Mouse (Mus musculus) urinary bladder, postnatal 10 days (tissue): ENCODE measurements around the gene Nlrp3.
"Not testable (repeated sequence)": the region's sequence is repeated elsewhere in the genome, so short reads cannot be mapped to it uniquely, and the experiment has no call there.

Experiments used
- DNase-seq: peaks from one replicate; pipeline ENCODE4 v3.0.0; 2022; ENCODE audit warnings: low spot score

Nlrp3 gene

DNA sequence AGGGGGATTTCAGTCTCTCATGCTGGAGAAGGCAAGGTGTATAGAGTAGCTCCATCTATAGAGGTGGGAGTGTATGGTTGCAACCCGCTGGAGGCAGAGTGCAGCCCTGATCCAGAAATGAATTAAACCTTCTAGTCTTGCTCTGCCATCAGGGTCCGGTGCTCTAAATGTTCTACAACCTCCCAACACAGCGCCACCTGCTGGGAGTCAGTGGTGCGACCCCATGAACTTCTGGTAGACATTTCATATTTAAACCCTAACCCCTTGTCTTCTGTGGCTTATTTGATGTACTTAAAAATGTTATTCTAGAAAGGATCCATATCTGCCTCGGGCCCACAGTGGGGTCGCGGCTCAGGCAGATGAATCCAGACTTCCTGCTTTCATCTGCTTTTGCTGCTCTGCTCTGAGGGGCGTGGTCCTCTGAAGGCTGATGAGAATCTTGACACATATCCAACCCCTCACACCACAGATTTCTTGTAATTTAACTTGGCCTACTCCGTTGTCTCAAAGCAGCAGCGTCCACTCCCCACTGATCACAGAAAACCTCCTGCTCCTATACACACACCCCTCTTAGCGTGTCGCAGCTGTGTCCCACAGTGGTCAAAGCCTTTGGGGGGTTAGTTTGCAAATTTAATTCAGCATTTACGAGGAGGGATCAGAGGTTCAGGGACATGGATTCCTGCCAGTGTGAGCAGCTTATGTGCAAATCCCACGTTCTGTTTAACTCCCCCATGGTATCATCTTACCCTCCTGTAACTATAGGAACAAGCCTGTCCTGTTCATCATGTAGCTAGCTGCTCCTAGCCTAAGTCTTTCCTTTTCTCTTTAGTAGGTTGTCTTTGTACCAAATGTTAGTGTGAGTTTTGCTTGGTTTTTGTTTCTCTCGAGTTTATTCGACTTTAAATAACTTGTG is 3.9 kb upstream of the Nlrp3 start:
- DNase-seq = no peak

DNA sequence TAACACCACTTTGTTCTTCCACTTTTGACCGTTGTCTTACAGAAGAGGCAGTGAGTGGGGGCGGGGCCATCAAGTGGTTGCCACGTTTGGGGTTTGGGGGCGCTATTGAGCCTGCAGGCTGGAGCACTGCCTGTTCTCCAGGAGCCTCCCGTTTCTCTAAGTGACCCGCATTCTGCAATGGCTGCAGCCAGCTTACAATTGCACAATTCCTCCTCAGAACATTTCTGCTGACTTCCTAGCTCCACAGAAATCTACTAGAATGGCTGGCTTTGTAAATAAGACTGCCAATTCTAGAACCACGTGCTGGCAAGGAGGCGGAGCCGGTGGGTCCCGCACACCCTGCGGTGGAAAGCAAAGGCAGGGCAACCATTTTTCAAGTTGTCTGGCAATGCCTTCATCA is 3.0 kb upstream of the Nlrp3 start:
- no peak for DNase-seq

DNA sequence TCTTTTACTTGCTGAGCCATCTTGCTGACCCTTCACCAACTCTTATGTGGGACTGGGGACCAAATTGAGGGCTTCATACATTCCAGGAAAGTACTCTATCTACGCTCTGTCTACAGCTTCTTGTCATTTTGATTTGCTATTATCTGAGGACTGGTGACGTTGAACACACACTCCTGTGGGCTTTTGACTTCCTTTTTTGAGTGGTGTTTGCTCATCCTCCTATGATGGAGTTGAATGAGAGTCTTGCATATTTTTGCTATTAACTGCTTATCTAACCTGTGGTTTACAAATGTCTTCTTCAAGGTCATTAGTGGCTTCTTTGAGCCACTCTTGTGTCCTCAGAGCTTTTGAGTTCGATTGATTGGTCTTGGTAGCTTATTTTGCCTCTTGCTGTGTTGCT is 1.2 kb upstream of the Nlrp3 start:
- DNase-seq = no peak

DNA sequence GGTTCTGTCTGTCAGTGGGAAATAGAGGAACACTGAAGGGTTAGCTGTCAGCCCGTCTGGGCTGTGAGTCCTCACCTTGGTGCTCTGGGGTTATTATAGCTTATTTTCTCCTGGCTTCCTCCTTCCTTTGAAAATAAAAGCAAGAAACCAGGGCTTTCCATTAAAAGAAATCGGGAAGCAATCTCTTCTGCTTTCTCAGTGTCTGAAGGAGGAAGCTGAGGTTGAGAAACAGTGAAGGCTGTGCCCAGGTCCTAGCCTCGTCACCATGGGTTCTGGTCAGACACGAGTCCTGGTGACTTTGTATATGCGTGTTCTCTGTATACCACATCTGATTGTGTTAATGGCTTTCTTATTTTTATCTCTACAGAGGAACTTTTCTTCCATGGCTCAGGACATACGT is 1.1 kb downstream of the Nlrp3 start:
- DNase-seq = no peak

DNA sequence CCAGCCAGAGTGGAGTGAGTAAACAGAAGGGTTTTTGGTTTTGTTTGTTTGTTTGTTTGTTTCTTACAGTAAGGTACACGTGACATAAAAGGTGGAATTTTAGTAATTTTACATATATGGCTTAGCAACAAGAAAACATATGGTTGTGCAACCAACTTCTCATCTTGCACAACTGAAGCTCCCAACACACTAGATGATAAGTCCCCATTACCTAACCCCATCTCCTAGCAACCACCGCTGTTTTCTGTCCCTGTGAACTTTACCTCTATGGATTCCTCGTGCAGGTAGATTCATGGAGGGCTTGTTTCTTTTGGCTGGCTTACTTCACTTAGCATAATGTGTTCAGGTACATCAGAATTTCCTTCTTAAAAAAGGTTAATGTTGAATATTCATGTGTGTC is 2.0 kb downstream of the Nlrp3 start:
- no peak for DNase-seq

DNA sequence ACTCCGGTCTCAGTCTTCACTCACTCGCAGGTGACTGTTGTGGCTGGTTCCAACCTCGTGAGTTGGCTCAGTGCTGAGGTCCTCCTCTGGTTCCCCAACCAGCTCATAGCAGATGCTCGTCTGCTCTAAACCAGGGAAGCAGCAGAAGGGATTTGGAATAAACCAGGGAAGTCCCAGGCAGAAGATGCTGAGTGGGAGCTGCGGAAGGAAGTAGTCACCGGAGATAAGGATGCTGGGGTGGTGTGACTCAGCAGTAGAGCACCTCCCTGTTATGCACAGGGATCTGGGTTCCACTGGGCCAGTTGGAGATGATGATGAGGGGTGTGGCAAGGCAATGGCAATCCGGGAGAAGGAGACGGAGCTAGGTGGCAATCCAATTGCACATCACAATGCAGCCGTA is 2.6 kb downstream of the Nlrp3 start:
- no peak for DNase-seq

DNA sequence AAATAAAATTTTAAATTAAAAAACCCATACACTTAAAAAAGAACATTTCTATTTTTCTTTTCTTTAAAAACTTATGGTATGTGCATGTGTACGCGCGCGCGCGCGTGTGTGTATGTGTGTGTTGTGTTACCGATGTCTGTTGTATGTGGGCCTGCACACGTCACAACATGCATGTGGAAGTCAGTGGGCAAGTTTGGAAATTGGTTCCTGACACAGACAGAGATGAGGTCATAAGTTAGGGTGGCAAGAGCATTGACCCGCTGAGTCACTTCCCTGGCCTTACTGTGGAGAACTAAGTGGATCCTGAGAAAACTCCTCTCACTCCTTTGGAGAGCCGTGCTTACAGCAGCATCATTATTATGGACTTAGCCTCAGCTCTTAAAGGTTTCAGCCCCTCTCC is 12.8 kb downstream of the Nlrp3 start:
- no peak for DNase-seq

DNA sequence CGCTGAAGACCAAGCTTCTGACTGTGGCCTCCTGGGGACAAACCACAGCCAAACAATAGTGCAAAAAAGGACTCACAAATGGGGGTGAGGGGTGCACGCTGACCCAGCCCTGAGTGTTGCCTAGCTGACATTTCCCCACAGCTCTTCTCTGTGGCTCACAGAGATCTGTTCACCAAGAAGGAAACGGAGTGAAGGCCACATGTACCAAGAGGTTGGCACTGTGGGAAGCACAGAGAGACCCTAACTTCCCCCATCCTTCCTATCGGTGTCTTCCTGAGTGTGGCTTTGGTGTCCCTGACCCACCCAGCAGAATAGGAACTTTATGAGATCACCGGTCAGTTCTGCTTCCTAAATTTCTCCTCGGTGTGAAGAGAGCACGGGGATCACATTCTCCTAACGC is 13.2 kb downstream of the Nlrp3 start:
- no peak for DNase-seq

DNA sequence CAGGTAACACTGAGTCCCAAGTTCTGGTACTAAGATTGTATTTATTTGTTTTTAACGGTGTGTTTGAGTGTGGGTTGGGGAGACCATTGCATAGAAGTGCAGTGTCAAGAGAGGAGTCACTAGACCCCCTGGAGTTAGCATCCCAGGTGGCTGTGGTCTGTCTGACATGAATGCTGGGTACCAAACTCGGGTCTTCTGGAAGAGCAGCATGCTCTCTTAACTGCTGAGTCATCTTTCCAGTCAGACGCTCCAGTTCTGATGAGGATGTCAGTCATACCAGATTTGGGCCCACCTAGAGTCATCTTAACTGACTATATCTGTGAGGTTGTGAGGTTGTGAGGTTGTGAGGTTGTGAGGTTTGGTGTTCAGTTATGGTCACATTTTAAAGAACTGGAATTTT is 19.5 kb downstream of the Nlrp3 start:
- DNase-seq = no peak

DNA sequence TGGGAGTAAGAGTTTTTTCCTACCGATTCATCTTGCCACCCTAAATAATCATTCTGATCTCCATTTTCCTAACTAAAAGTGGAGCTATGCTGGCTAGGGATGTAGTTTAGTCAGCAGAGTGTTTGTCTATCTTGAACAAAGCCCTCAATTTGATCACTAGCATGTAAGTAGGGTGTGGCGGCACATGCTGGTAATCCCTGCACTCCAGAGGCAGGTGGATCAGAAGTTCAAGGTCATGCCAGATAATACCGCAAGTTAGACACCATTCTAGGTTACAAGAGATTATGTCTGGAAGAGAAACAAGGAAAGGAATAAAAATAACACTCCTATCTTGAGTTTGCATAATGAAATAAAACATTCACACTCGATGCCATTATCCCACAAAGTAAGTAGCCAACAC is 21.0 kb downstream of the Nlrp3 start:
- DNase-seq = no peak

DNA sequence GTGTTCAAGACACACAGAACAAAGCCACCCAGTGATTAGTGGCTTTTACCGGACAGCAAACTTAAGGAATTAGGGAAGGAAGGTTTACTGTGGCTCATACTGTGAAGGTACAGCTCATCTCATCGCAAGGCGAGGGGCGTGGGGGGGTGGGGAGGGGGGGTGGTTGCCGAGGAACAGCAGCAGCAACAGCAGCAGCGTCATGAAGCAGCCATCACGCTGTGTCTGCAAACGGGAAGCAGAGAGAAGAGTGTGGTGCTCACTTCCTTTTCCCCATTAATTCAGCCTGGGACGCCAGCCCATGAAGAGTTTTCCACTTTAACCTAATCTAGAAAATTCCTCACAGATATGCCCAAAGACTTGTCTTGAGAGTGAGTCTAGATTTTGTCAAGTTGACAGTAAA is 21.5 kb downstream of the Nlrp3 start:
- no peak for DNase-seq

DNA sequence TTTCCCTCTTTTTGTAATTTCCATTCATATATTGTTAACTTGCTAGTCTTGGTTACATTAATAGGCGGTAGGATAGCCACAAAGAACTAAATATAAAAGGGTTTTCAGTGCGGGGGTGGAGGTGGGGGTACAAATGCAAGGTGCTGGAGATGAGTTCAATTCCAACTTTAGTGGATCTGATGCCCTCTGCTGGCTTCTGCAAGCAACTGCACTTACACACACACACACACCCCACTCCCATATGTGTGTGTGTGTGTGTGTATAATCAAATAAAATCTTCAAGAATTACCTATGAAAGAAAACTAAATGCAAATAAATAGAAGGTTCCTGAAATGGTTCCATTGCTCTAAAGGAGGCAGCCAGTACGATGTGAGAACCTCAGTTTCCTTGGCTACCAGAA is 27.9 kb downstream of the Nlrp3 start:
- no peak for DNase-seq

DNA sequence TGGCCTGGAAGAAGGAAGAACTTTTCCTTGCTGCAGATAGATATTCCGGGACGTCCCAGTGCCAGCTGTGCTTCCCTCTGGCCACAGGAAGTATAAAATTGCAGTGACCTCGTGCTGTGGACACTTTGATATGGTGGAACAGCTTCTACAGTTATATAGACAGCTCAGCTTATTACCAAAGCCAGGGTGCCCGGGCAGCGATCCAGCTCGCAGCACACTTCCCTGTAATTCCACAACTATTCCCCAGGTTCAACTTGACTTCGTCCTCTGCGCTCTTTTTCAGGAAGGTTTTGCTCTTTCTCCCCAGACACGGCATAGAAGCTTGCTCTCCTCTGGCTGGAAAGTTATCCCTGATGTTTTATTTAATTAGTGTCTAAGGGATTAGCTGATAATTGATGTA is 34.4 kb downstream of the Nlrp3 start:
- DNase-seq = no peak

DNA sequence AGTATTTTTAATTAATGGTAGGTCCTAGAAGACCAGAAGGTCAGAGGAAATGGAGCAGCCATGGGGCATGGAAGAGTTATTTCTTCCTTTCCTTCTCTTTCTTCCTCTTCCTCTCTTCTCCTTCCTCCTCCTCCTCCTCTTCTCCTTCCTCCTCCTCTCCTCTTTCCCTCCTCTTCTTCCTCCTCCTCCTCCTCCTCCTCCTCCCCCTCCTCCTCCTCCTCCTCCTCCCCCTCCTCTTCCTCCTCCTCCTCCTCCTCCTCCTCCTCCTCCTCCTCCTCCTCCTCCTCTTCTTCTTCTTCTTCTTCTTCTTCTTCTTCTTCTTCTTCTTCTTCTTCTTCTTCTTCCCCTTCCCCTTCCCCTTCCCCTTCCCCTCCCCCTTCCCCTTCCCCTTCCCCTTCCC is 34.8 kb downstream of the Nlrp3 start, which contains the start of gene Olfr222:
TSS of gene Olfr222 (minus strand) at position 101 of the 400 bp plus-strand sequence.
- not testable (repeated sequence) for DNase-seq

DNA sequence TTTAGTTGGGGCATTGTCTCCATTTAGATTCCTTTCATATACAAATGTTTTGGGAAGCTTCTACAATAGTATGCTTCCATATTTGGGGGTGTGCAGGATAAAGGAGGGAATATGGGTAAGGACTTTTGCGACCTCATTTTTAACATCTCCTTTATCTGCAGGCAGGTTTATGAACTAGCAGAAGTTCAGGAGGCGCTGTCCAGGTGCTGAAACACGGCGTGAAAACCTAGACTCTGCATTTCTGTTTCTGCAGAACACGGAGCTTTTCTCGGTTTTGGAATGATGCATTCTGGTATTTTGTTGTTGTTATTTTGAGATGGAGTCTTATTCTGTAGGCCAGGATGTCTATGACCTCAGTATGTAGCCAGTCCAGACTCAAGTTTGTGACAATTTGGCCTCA is 43.2 kb downstream of the Nlrp3 start:
- DNase-seq = no peak

DNA sequence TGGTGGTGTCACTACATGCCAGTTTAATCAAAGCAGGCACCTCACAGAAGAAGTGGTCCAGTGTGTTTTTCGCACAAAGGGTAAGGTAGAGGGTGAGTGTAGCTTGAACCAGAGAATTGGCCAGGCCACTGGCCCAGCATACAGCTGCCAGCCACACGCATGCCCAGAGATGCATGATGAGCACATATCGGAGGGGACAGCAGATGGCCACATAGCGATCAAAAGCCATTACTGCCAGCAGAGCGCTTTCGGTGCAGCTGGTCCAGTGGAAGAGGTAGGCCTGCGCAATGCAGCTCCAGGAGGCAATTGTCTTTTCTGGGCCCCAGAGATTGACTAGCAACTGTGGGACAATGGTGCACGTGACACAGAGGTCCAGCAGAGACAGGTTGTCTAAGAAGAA is 48.1 kb downstream of the Nlrp3 start:
- DNase-seq = no peak

DNA sequence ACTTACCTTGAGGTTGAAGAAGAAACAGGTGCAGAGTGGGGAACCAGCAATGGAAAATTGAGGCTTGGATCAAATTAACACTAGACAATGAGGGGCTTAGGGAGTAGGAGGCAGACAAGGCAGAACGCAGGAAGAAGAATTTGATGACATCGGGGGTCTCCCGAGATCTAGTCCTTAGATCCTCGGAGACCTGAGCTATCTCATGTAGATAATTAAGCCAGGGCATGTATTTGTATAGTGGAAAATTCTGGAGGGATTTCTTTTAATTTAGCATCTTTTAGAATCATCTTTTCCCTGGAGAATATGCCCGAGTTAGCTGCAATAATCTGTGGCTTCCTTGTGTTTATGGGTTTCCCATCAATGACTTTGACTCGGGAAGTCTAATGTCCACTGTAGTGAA is 51.8 kb downstream of the Nlrp3 start, which contains the start of gene Olfr223:
TSS of gene Olfr223 (minus strand) at position 101 of the 400 bp plus-strand sequence.
- DNase-seq = no peak

DNA sequence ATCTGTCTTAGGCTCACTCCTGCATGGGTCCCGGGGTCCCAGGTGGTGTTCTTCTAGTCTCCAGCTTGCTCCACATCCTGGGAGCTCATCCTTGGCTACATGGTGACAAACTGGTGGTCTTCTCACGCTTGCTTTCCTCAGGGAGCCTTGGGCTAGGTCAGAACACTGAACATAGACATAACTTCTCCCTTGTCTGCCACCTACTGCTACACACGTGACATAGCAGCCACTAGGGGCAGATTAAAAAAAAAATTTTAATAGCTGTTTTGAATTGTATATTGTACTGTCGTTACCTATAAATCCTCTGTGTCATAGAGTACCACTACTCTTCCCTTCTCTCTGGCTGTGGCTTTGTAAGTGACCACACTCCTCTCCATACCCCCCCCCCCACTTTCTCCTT is 54.7 kb downstream of the Nlrp3 start:
- no peak for DNase-seq

DNA sequence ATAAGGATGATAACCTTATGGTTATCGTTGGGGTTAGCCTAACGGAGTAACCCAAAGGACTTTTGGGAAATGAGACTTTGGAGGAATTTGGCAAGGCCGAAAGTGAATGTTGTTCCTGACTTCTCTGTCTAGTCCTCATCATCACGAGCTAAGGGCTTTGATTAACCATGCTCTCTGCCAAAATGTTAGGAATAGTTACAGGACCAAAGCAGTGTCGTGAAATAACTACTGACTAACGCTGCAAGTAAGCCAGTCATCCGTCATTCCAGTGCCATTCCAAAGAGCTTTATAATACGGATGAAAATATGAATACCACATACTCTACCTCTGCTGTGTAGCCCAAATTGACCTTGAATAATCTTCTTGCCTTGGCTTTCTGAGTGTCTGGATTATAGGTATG is 55.6 kb downstream of the Nlrp3 start:
- no peak for DNase-seq

DNA sequence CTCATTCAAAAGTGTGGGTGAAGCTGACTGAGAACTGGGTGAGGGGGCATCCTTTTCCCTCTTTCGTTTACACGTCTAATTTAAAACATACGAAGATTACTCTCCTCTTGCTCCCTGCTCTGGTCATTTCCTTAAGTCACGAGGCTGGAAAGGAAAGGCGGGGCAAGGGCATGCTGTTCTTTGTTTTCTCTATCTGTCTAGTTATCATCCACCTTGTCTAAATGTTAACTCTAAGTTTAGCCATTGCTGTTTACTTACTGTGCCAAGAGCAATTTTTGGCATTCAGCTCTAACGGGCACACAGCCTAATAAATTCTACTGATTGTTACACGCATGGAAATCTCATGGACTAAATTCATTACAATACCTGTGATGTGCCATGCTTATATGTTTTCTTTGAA is 57.8 kb downstream of the Nlrp3 start:
- DNase-seq = no peak

DNA sequence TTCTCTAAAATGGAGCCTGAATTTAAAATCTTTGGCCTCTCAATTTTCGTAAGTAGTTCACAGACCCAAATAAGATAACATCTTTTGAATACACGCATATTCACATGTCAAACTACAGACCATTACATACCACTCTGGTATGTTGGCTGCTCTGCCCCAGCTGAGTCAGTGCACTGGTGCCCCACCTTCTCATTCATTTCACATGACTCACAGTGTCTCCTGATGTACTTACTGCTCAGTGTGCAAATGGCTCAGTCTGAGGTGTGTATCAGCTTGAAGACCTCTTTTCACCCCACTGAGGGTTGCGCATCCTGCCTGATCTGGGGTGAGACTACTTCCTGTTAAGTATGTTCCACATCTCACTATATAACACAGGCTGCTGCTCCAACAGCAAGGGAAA is 59.5 kb downstream of the Nlrp3 start:
- no peak for DNase-seq

DNA sequence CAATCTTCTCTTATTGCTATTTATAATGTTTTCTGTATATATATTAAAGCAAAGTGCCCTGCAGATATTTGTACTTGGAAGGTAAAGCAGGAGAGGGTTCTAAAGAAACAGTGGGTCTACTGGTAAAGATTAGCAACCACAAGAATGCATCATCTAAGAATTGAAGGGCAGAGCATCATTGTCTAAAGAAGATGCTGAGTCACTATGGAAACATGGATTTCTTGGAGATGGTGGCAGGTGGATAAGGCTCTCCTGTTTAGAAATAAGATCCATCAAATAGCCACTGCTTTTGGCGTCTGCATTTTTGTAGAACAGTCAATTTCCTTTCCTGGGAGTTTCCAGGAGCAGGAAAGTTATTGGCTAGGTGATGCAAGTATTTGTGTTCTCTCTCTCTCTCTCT is 60.9 kb downstream of the Nlrp3 start:
- no peak for DNase-seq

DNA sequence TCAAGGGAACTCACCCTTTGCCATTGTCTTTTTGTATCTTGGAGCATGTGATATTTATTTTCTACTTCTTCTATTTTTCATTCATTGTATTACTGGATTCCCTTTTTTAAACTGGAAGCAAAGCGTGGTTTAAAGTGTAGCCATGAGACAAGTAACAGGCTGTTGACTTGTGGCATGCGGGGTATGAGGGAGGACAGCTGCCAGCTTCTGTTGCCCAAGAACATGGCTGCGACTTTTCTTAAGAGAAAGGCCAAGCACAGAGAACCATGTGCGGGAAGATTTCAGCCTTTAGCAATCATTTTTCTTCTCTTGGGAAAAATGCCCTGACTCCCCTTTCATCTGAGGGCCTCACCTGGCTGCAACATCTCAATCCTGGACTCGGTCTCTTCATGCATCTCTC is 70.3 kb downstream of the Nlrp3 start:
- DNase-seq = no peak

DNA sequence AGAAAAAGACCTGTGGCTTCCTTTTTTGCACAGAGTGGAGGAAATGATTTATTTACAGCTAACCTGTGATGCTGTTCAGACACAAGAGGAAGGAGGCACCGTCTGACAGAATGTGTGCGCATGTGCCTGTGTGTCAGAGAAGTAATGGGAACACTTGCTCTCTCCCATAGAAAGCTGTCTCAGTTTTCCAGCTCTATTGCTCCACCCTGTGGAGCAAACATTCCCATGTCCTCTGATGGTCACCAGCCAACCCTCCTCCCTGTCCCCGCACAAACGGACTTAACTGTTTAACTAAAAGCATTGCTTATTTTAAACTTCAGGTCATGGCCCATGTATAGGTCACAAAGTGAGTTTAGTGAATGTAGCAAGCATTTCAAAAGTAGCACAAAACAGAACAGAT is 72.8 kb downstream of the Nlrp3 start:
- no peak for DNase-seq
